Mouse (Mus musculus): ENCODE results near the gene Nup188. TPM values are rescaled to one million over a fixed set of nuclear protein-coding genes. Genes with fewer than 3 reads are reported as not detected.

Nup188 gene
- polyA plus RNA-seq, 1 experiment = 125 TPM

DNA sequence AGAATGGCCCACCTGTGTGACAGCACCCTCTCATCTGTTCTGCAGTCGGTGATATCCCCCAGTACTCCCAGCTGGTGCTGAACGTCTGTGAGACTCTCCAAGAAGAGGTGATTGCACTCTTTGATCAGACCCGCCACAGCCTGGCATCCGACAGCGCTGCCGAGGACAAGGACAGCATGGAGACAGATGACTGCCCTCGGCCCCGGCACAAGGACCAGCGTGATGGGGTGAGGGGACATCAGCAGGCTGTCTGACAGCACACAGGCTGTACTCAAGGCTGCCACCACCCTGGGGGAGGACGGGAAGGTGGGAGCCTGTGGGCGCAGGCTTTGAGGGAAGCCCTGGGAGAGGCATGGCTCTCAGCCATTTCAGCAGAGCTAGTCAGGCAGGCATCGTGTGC, 51.0 kb downstream of the Nup188 start:
- Histone ChIP-seq H3K27ac (ENCODE audit: control insufficient read depth, insufficient read depth, low read depth, low read length) (no peak overlapping the region), H3K4me3 (ENCODE audit: control insufficient read depth, low read depth, low read length) (no peak overlapping the region), H3K4me1 (ENCODE audit: control insufficient read depth, insufficient read depth, low read length) (no peaks in the 10 kb centered on the region), H3K36me3 (ENCODE audit: control insufficient read depth, insufficient read depth, low read length) (peaks cover 11% of the 10 kb centered on the region), H3K27me3 (ENCODE audit: control insufficient read depth, insufficient read depth, low read length) (no peaks in the 10 kb centered on the region)
- no peak for TF ChIP-seq CTCF (IDR thresholded peaks at IDR 0.05; ENCODE audit: control insufficient read depth, insufficient read depth, insufficient replicate concordance, low read depth, low read length)
- no peak for TF ChIP-seq POLR2A (IDR thresholded peaks at IDR 0.05; ENCODE audit: control insufficient read depth, low read depth, low read length)

DNA sequence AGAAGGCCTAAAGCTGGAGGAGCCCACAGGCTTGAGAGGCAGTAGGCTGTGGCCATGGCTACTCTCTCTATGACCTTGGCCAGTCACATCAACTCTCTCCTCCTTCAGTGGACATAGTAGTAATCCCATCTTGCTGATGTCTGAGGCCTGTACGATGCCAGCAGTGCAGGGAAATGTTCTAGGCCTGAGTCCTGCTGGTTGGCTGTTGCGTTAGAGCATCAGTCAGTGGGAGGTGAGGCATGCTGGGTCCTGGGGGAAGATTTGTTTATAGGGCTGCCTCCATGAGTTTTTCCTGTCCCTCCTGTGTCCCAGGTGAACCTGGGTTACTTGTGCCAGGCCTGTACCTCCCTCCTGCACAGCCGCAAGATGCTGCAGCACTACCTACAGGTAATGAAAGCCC, 55.9 kb downstream of the Nup188 start:
- Histone ChIP-seq H3K36me3 (ENCODE audit: control insufficient read depth, insufficient read depth, low read length) (peaks cover 6% of the 10 kb centered on the region), H3K27ac (ENCODE audit: control insufficient read depth, insufficient read depth, low read depth, low read length) (no peak overlapping the region), H3K27me3 (ENCODE audit: control insufficient read depth, insufficient read depth, low read length) (no peaks in the 10 kb centered on the region), H3K4me1 (ENCODE audit: control insufficient read depth, insufficient read depth, low read length) (no peaks in the 10 kb centered on the region), H3K4me3 (ENCODE audit: control insufficient read depth, low read depth, low read length) (no peak overlapping the region)
- no peak for TF ChIP-seq CTCF (IDR thresholded peaks at IDR 0.05; ENCODE audit: control insufficient read depth, insufficient read depth, insufficient replicate concordance, low read depth, low read length)

DNA sequence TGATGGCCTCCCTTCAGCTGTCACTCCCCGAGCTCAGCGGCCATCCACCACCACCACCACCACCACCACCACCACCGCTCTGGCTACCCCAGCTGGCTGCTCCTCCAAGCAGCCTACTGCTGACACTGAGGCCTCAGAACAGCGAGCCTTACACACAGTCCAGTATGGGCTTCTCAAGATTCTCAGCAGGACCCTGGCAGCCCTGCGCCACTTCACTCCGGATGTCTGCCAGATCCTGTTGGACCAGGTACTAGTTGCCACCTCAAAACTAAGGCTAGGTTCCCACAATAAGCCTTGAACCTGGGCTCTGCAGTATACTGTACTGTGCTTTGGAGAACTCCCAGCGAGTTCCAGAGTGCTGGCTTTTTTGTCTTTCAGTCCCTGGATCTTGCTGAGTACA, 56.3 kb downstream of the Nup188 start:
- no peak overlapping the region for H3K27ac ChIP-seq (ENCODE audit: control insufficient read depth, insufficient read depth, low read depth, low read length)
- no peak overlapping the region for H3K4me3 ChIP-seq (ENCODE audit: control insufficient read depth, low read depth, low read length)
- TF ChIP-seq POLR2A (IDR thresholded peaks at IDR 0.05; ENCODE audit: control insufficient read depth, low read depth, low read length) (no peak), CTCF (IDR thresholded peaks at IDR 0.05; ENCODE audit: control insufficient read depth, insufficient read depth, insufficient replicate concordance, low read depth, low read length) (no peak)
- no peaks in the 10 kb centered on the region for H3K4me1 ChIP-seq (ENCODE audit: control insufficient read depth, insufficient read depth, low read length)
- peaks cover 4% of the 10 kb centered on the region for H3K36me3 ChIP-seq (ENCODE audit: control insufficient read depth, insufficient read depth, low read length)
- H3K27me3 ChIP-seq (ENCODE audit: control insufficient read depth, insufficient read depth, low read length) = no peaks in the 10 kb centered on the region

DNA sequence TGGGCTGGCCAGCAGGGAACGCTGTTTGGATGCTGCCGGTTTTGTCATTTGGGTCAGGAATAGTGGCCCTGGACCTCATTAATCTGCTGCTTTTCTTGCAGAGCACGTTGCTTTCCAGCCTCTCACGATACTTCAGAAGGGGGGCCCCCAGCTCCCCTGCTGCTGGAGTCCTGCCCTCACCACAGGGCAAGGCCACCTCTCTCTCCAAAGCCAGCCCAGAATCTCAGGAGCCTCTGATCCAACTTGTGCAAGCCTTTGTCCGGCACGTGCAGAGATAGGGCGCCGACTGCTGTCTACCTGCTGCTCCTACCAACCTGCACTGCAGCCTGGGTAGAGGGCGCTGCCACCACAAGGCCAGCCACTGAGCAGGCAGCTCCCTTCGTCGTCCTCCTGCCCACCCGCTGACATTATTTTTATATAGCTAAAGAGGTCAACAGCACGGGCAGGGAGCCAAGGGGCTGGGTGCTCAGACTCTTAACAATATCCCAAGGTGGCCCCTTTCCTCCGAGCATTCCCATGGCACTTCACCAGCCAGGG, 57.5 kb downstream of the Nup188 start:
- peaks cover 4% of the 10 kb centered on the region for H3K36me3 ChIP-seq (ENCODE audit: control insufficient read depth, insufficient read depth, low read length)

DNA sequence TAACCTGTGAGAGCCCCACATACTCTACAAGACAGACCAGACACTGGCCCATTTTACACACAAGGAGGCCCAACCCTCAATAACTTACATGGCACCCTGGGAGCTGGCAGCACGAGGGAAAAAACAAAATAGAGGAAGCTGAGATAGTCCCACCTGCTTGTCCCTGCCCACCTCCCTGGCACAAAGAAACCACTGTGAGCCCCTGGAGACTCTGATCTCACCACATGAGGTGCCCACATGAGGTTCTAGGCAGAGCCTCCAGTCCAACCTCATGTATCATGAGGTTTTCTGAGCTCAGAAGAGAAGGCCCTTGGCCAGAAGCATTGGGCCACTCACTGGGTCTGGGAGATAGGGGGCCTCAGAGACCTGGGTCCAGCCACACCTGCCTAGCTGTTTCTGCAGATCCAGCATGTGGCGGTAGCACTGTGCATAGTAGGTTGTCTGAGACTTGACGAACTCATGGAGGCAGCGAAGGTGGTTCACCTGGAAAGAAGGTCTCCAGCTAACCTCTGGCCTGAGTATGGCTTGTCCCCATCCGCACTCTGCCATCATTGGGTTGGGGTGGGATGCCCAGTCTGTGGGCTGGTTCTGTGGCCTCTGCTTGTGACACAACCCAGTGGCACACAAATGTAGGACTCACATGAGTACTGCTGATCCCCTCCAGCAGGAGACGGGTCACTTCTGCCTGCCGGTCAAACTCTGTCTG, 59.9 kb downstream of the Nup188 start:
- H3K36me3 ChIP-seq (ENCODE audit: control insufficient read depth, insufficient read depth, low read length) = peaks cover 3% of the 10 kb centered on the region
- TF ChIP-seq POLR2A (IDR thresholded peaks at IDR 0.05; ENCODE audit: control insufficient read depth, low read depth, low read length) (no peak), CTCF (IDR thresholded peaks at IDR 0.05; ENCODE audit: control insufficient read depth, insufficient read depth, insufficient replicate concordance, low read depth, low read length) (no peak)
- H3K27me3 ChIP-seq (ENCODE audit: control insufficient read depth, insufficient read depth, low read length) = no peaks in the 10 kb centered on the region
- H3K27ac ChIP-seq (ENCODE audit: control insufficient read depth, insufficient read depth, low read depth, low read length) = no peak overlapping the region
- no peaks in the 10 kb centered on the region for H3K4me1 ChIP-seq (ENCODE audit: control insufficient read depth, insufficient read depth, low read length)
- peak overlapping the region; percentile 39 for H3K4me3 ChIP-seq (ENCODE audit: control insufficient read depth, low read depth, low read length)

More for the DNA sequence above, 57.5 kb downstream of the Nup188 start:
- no peaks in the 10 kb centered on the region for H3K4me1 ChIP-seq (ENCODE audit: control insufficient read depth, insufficient read depth, low read length)
- TF ChIP-seq POLR2A (IDR thresholded peaks at IDR 0.05; ENCODE audit: control insufficient read depth, low read depth, low read length) (no peak), CTCF (IDR thresholded peaks at IDR 0.05; ENCODE audit: control insufficient read depth, insufficient read depth, insufficient replicate concordance, low read depth, low read length) (no peak)
- no peaks in the 10 kb centered on the region for H3K27me3 ChIP-seq (ENCODE audit: control insufficient read depth, insufficient read depth, low read length)
- H3K4me3 ChIP-seq (ENCODE audit: control insufficient read depth, low read depth, low read length) = no peak overlapping the region
- no peak overlapping the region for H3K27ac ChIP-seq (ENCODE audit: control insufficient read depth, insufficient read depth, low read depth, low read length)

DNA sequence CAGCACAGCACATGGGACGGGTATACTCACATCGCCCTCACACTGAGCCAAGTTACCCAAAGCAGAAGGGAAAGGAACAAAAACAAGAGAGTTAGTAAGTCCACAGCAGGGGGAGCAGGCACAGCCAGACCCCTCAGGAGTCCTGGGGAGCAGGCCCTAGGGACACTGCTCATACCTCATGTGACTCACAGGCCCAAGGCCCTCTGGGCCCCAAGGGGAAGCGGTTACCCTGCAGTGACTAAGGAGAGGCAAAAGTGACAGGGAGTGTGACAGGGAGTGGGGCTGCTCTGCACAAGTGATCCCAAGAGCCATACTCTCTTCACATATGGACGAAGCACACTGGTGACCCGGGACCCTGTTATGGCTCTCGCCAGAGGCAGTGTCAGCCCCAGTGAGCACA, 63.0 kb downstream of the Nup188 start:
- H3K27ac ChIP-seq (ENCODE audit: control insufficient read depth, insufficient read depth, low read depth, low read length) = no peak overlapping the region
- TF ChIP-seq CTCF (IDR thresholded peaks at IDR 0.05; ENCODE audit: control insufficient read depth, insufficient read depth, insufficient replicate concordance, low read depth, low read length) (no peak), POLR2A (IDR thresholded peaks at IDR 0.05; ENCODE audit: control insufficient read depth, low read depth, low read length) (no peak)
- no peaks in the 10 kb centered on the region for H3K27me3 ChIP-seq (ENCODE audit: control insufficient read depth, insufficient read depth, low read length)
- H3K4me1 ChIP-seq (ENCODE audit: control insufficient read depth, insufficient read depth, low read length) = no peaks in the 10 kb centered on the region
- H3K4me3 ChIP-seq (ENCODE audit: control insufficient read depth, low read depth, low read length) = no peak overlapping the region
- H3K36me3 ChIP-seq (ENCODE audit: control insufficient read depth, insufficient read depth, low read length) = no peaks in the 10 kb centered on the region; the same call in 1 of the 2 replicates

DNA sequence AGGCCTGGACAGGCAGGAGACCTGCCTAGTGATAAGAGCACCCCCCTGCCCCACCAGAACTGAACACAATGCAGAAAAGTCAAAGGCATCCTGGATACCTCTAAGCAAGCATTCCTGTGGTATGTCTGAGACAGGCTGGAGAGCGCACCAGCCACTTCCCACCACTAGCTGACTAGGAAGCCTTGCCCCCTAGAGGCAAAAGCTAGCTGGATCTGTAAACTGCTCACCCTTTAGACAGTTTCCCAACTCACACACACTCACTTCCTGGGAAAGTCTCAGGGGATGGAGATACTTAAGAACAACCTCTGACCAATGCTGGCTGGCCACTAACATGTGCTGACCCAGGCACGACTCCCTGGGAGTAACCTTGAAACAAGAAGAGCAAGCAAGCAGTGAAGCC, 65.0 kb downstream of the Nup188 start:
- Histone ChIP-seq H3K27me3 (ENCODE audit: control insufficient read depth, insufficient read depth, low read length) (no peaks in the 10 kb centered on the region), H3K4me1 (ENCODE audit: control insufficient read depth, insufficient read depth, low read length) (no peaks in the 10 kb centered on the region), H3K36me3 (ENCODE audit: control insufficient read depth, insufficient read depth, low read length) (no peaks in the 10 kb centered on the region), H3K27ac (ENCODE audit: control insufficient read depth, insufficient read depth, low read depth, low read length) (no peak overlapping the region), H3K4me3 (ENCODE audit: control insufficient read depth, low read depth, low read length) (no peak overlapping the region)
- TF ChIP-seq POLR2A (IDR thresholded peaks at IDR 0.05; ENCODE audit: control insufficient read depth, low read depth, low read length) (no peak), CTCF (IDR thresholded peaks at IDR 0.05; ENCODE audit: control insufficient read depth, insufficient read depth, insufficient replicate concordance, low read depth, low read length) (no peak)

All from testis, adult 2 months (tissue).